Mouse (Mus musculus): Measurements from ENCODE around the gene Mpzl2. TPM values are rescaled to one million over a fixed set of nuclear protein-coding genes. Genes with fewer than 3 reads are reported as not detected.

Gene Mpzl2
- polyA plus RNA-seq, 1 experiment from 2014 or later, result 22.2 TPM

DNA sequence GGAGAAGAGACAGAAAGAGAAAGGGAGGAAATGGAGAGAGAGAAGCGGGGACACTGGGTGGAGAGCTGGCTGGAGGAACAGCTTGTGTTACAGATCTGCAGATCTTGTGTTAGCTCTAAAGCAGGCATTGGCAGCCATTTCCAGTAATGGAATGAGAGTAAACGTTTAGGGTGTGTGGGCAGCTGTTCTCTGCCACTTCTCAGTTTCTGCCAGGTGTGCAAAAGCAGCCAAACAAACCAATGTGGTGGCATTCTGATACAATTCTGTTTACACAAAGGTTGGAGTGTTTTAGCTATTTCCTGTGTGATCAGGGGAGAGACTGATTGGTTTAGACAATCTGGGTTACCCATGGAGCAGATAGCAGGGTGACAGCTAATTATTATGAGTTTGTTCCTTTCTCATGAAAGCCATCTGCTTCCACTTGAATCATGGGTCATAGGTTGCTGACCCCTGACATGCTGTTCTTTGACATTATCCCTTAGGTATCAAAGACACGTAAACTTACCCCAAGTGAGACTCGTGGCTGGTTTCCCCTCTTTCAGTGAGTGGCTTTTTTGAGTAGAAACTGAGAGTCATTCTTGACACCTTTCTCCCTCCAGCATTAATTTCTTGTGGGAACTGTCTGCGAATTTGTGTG is 18.8 kb downstream of the Mpzl2 start:
- WGBS, result 32% methylated on average over 5 of the region's 5 CpGs
- H3K4me2 ChIP-seq (replicated peaks; ENCODE audit: low read depth, low read length), result no peak overlapping the region
- no peak for ATAC-seq (ENCODE audit: low FRiP score, low TSS enrichment)

DNA sequence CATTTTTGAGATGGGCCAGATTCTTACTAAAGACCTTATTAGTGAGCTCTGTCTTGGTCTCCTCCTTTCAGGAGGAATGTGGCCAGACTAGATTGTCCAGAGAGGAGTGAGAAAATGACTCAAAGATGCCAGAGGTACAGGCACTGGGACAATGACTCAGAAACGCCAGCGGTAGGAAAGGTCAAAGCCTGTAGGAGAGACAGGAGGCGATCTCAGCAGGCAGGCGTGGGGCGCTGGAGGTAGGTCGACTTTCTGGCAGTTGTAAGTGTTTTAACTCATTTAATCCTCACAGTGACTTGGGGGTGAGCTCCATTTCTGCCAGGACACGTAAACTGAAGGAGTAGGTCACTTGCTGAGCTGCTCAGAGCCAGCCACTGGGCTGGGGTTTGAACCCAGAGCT is 20.6 kb downstream of the Mpzl2 start:
- Histone ChIP-seq H3K4me1 (ENCODE audit: control insufficient read depth, insufficient read depth, low read length) (no peaks in the 10 kb centered on the region), H3K4me3 (ENCODE audit: low read length) (no peak overlapping the region), H3K9ac (ENCODE audit: low read depth, low read length) (no peak overlapping the region), H3K27me3 (ENCODE audit: control insufficient read depth, insufficient read depth, low read length) (no peaks in the 10 kb centered on the region), H3K27ac (ENCODE audit: low read depth, low read length) (no peak overlapping the region), H3K4me2 (replicated peaks; ENCODE audit: low read depth, low read length) (no peak overlapping the region), H3K36me3 (ENCODE audit: control insufficient read depth, insufficient read depth, low read length) (no peaks in the 10 kb centered on the region), H3K9me3 (ENCODE audit: control insufficient read depth, low read length) (no peaks in the 10 kb centered on the region)
- WGBS, result 43% methylated on average over 7 of the region's 7 CpGs
- no peak for ATAC-seq (ENCODE audit: low FRiP score, low TSS enrichment)

More for the DNA sequence above, 18.8 kb downstream of the Mpzl2 start:
- no peak overlapping the region for H3K27ac ChIP-seq (ENCODE audit: low read depth, low read length)
- H3K4me3 ChIP-seq (ENCODE audit: low read length), result no peak overlapping the region
- H3K4me1 ChIP-seq (ENCODE audit: control insufficient read depth, insufficient read depth, low read length), result 0 out of 2 replicates have a peak, but pooled peaks cover 3% of the 10 kb centered on the region
- H3K27me3 ChIP-seq (ENCODE audit: control insufficient read depth, insufficient read depth, low read length), result no peaks in the 10 kb centered on the region
- H3K36me3 ChIP-seq (ENCODE audit: control insufficient read depth, insufficient read depth, low read length), result no peaks in the 10 kb centered on the region
- H3K9me3 ChIP-seq (ENCODE audit: control insufficient read depth, low read length), result no peaks in the 10 kb centered on the region
- no peak overlapping the region for H3K9ac ChIP-seq (ENCODE audit: low read depth, low read length)

DNA sequence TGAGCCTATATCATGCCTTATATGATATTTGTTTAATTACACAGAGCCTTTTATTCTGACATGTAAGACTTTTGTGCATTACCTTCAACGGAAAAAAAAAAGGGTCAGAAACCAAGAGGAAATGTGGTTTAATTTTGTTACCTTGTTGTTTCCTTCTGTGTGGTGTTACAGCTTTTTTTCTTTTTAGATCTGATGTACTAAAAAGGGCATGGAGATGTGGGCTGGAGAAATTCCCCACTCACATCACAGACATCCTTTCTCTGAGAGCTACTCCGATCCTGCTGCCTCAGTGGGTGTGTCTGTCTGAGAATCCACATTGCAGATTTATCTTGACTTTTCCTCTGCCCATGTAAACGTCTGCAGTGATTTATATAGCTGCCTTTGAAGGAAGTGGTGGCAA is 23.1 kb downstream of the Mpzl2 start:
- Histone ChIP-seq H3K27me3 (ENCODE audit: control insufficient read depth, insufficient read depth, low read length) (no peaks in the 10 kb centered on the region), H3K4me2 (replicated peaks; ENCODE audit: low read depth, low read length) (no peak overlapping the region), H3K27ac (ENCODE audit: low read depth, low read length) (no peak overlapping the region), H3K36me3 (ENCODE audit: control insufficient read depth, insufficient read depth, low read length) (no peaks in the 10 kb centered on the region), H3K9me3 (ENCODE audit: control insufficient read depth, low read length) (no peaks in the 10 kb centered on the region), H3K9ac (ENCODE audit: low read depth, low read length) (no peak overlapping the region), H3K4me3 (ENCODE audit: low read length) (no peak overlapping the region), H3K4me1 (ENCODE audit: control insufficient read depth, insufficient read depth, low read length) (no peaks in the 10 kb centered on the region)
- WGBS, result 62% methylated on average over 3 of the region's 3 CpGs
- no peak for ATAC-seq (ENCODE audit: low FRiP score, low TSS enrichment)

DNA sequence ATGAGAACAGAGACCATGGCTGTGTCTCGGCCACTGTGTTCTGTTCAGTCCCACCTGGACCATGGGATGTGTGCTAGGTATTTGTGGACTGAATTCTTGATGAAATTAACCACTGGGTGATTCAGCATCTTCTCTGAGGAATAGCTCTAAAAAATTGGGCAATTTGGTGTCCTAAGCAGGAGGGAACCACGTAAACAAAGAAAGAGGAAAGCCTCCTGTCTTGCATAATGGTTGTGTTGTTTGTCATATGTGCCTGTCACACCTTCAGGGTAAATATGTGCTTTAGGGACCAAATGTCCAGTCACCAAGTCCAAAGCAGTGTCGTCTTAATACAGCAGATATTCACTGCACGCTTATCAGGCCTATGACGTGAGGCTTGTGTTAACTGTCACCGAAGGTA is 24.8 kb downstream of the Mpzl2 start:
- H3K27ac ChIP-seq (ENCODE audit: low read depth, low read length), result no peak overlapping the region
- H3K4me3 ChIP-seq (ENCODE audit: low read length), result no peak overlapping the region
- H3K9me3 ChIP-seq (ENCODE audit: control insufficient read depth, low read length), result no peaks in the 10 kb centered on the region
- ATAC-seq (ENCODE audit: low FRiP score, low TSS enrichment), result no peak
- 69% methylated on average over 6 of the region's 6 CpGs for WGBS
- H3K27me3 ChIP-seq (ENCODE audit: control insufficient read depth, insufficient read depth, low read length), result no peaks in the 10 kb centered on the region
- no peak overlapping the region for H3K9ac ChIP-seq (ENCODE audit: low read depth, low read length)
- H3K4me1 ChIP-seq (ENCODE audit: control insufficient read depth, insufficient read depth, low read length), result no peaks in the 10 kb centered on the region
- no peak overlapping the region for H3K4me2 ChIP-seq (replicated peaks; ENCODE audit: low read depth, low read length)
- no peaks in the 10 kb centered on the region for H3K36me3 ChIP-seq (ENCODE audit: control insufficient read depth, insufficient read depth, low read length)

DNA sequence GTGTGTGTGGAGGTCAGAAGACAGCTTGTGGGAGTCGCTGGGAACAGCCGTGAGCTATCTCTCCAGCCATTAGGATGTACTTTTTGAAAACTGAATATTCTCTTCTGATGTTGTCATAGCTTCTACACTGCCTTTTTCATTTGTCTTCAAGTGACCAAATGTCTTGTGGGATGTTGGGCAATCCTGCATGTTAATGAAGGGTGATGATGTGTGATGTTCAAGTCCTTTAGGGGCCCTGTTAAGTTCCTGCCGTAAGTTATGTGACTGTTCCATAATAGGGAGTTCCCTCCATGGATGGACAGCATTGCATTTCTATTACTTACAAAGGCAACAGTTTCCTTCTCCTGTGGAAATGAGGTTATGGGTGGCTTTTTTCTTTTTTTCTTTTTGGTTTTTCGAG is 27.1 kb downstream of the Mpzl2 start:
- H3K9me3 ChIP-seq (ENCODE audit: control insufficient read depth, low read length), result no peaks in the 10 kb centered on the region
- H3K9ac ChIP-seq (ENCODE audit: low read depth, low read length), result no peak overlapping the region
- 75% methylated on average over 4 of the region's 4 CpGs for WGBS
- no peak for ATAC-seq (ENCODE audit: low FRiP score, low TSS enrichment)
- H3K4me1 ChIP-seq (ENCODE audit: control insufficient read depth, insufficient read depth, low read length), result no peaks in the 10 kb centered on the region
- no peak overlapping the region for H3K4me2 ChIP-seq (replicated peaks; ENCODE audit: low read depth, low read length)
- no peaks in the 10 kb centered on the region for H3K27me3 ChIP-seq (ENCODE audit: control insufficient read depth, insufficient read depth, low read length)
- H3K27ac ChIP-seq (ENCODE audit: low read depth, low read length), result no peak overlapping the region
- H3K36me3 ChIP-seq (ENCODE audit: control insufficient read depth, insufficient read depth, low read length), result no peaks in the 10 kb centered on the region
- no peak overlapping the region for H3K4me3 ChIP-seq (ENCODE audit: low read length)

DNA sequence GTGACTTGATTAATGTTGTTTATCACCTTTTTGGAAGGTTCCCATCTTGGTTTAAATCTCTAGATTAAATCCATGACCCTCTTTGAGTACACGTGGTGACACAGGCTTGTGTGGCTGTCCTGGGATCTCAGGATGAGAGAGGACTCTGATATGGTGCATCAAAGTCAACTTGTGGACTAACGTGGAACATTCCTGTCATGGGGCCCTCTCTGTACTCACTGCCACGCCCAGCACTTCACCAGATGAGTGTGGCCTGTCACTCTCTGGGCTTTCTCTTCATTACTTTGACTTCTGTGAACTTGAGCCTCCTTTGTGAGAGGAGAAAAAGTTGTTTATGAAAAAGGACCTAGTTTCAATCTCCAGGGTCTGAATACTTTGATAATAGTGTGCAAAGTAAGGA is 32.2 kb downstream of the Mpzl2 start:
- Histone ChIP-seq H3K27me3 (ENCODE audit: control insufficient read depth, insufficient read depth, low read length) (no peaks in the 10 kb centered on the region), H3K27ac (ENCODE audit: low read depth, low read length) (no peak overlapping the region), H3K4me2 (replicated peaks; ENCODE audit: low read depth, low read length) (no peak overlapping the region), H3K9ac (ENCODE audit: low read depth, low read length) (no peak overlapping the region), H3K4me1 (ENCODE audit: control insufficient read depth, insufficient read depth, low read length) (no peaks in the 10 kb centered on the region), H3K9me3 (ENCODE audit: control insufficient read depth, low read length) (no peaks in the 10 kb centered on the region), H3K36me3 (ENCODE audit: control insufficient read depth, insufficient read depth, low read length) (no peaks in the 10 kb centered on the region), H3K4me3 (ENCODE audit: low read length) (no peak overlapping the region)
- ATAC-seq (ENCODE audit: low FRiP score, low TSS enrichment), result no peak
- WGBS, result 69% methylated on average over 3 of the region's 3 CpGs

DNA sequence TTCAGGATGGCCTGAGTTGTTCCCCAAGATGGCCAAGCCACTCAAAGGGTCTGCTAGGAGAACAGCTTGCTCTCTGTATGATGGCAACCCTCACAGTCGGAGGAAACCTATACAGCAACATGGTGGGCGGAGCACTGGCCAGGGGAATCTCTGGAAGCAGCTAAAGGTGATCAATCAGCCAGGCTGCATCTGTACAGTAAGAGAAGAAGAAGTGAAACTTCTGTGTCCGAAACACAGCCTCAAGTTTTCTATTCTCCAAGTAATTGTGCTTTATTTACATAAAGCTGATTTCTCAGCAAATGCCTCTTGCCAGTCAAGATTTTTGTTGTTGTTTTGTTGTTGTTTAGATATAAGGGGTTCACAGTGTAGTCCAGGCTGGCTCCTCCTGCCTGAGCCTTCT is 38.3 kb downstream of the Mpzl2 start:
- H3K36me3 ChIP-seq (ENCODE audit: control insufficient read depth, insufficient read depth, low read length), result no peaks in the 10 kb centered on the region
- H3K27me3 ChIP-seq (ENCODE audit: control insufficient read depth, insufficient read depth, low read length), result no peaks in the 10 kb centered on the region
- no peak overlapping the region for H3K27ac ChIP-seq (ENCODE audit: low read depth, low read length)
- H3K9ac ChIP-seq (ENCODE audit: low read depth, low read length), result no peak overlapping the region
- no peak for ATAC-seq (ENCODE audit: low FRiP score, low TSS enrichment)
- H3K4me2 ChIP-seq (replicated peaks; ENCODE audit: low read depth, low read length), result no peak overlapping the region
- no peak overlapping the region for H3K4me3 ChIP-seq (ENCODE audit: low read length)
- WGBS, result 68% methylated on average over 3 of the region's 3 CpGs
- no peaks in the 10 kb centered on the region for H3K4me1 ChIP-seq (ENCODE audit: control insufficient read depth, insufficient read depth, low read length)
- H3K9me3 ChIP-seq (ENCODE audit: control insufficient read depth, low read length), result no peaks in the 10 kb centered on the region

DNA sequence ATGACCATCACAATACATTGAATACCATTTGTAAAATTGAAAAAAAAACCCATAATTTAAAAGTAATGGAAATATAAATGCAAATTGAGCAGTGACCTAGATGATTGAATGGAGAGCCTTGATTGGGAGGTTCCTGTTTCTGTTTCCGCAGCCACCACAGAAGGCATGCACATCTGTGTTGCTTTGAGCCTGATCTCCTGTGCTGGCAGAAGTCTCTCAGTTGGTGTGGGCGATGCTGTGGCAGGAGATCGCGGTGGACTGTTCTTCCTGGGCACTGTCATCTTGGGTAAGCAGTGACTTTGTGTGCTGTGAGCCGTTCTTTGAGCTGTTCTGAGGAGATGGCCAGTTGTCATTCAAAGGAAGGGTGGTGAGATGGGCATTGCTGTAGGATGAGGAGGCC is 39.4 kb downstream of the Mpzl2 start, which contains the start of gene Jaml:
Gene Jaml, plus strand, starts transcription at position 173 of the 400 bp plus-strand sequence.
- H3K4me3 ChIP-seq (ENCODE audit: low read length), result no peak within 1 kb of the TSS
- H3K27ac ChIP-seq (ENCODE audit: low read depth, low read length), result no peak within 1 kb of the TSS
- no peak within 1 kb of the TSS for H3K9ac ChIP-seq (ENCODE audit: low read depth, low read length)
- no peak within 1 kb of the TSS for H3K4me2 ChIP-seq (replicated peaks; ENCODE audit: low read depth, low read length)
- no peaks in the 10 kb centered on the region for H3K36me3 ChIP-seq (ENCODE audit: control insufficient read depth, insufficient read depth, low read length)
- no peaks in the 10 kb centered on the region for H3K27me3 ChIP-seq (ENCODE audit: control insufficient read depth, insufficient read depth, low read length)
- no peaks in the 10 kb centered on the region for H3K4me1 ChIP-seq (ENCODE audit: control insufficient read depth, insufficient read depth, low read length)
- WGBS, result 83% methylated on average over 5 of the region's 5 CpGs
- no peaks in the 10 kb centered on the region for H3K9me3 ChIP-seq (ENCODE audit: control insufficient read depth, low read length)
- no peak for ATAC-seq (ENCODE audit: low FRiP score, low TSS enrichment)

DNA sequence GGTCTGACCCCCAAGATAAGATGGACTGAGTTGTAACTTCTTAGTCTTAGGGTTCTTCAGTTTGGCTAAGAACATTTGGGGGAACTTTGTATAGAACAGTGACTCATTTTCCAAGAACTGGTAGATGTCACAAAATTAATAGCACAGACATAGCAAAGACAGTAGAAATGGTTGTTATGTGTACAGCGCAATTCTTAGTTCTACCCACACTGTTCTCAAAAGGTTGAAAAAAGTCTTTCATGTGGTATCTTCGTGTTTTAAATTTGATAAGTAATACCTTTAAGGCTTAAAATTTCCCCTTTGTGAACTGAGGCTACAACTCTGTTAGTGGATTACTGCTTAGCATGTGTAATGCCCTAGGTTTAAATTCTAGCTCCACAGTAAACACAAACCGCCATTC is 43.5 kb downstream of the Mpzl2 start:
- H3K9me3 ChIP-seq (ENCODE audit: control insufficient read depth, low read length), result no peaks in the 10 kb centered on the region
- H3K4me2 ChIP-seq (replicated peaks; ENCODE audit: low read depth, low read length), result no peak overlapping the region
- WGBS, result 87% methylated on average over 3 of the region's 3 CpGs
- no peaks in the 10 kb centered on the region for H3K27me3 ChIP-seq (ENCODE audit: control insufficient read depth, insufficient read depth, low read length)
- H3K4me1 ChIP-seq (ENCODE audit: control insufficient read depth, insufficient read depth, low read length), result no peaks in the 10 kb centered on the region
- no peak for ATAC-seq (ENCODE audit: low FRiP score, low TSS enrichment)
- H3K36me3 ChIP-seq (ENCODE audit: control insufficient read depth, insufficient read depth, low read length), result no peaks in the 10 kb centered on the region
- no peak overlapping the region for H3K27ac ChIP-seq (ENCODE audit: low read depth, low read length)
- no peak overlapping the region for H3K9ac ChIP-seq (ENCODE audit: low read depth, low read length)
- no peak overlapping the region for H3K4me3 ChIP-seq (ENCODE audit: low read length)

Data from kidney, embryonic 14.5 days (tissue).